Mouse (Mus musculus) cerebellum, adult (tissue): ENCODE measurements around the gene Znhit6.

Source experiments
- ATAC-seq: cut with Nextera tagmentation; 2 replicates; pipeline ENCODE4 v1.9.2; 2017; ENCODE audit warnings: mild to moderate bottlenecking, moderate library complexity, mixed read lengths; ENCODE audit not compliant: insufficient number of reproducible peaks, low FRiP score, low TSS enrichment

Gene Znhit6

GRCm38 (mm10) chr3:145641878-145642277 is 65.9 kb downstream of the Znhit6 start:
- ATAC-seq: no peak

GRCm38 (mm10) chr3:145642861-145643260 is 66.9 kb downstream of the Znhit6 start:
- no peak for ATAC-seq

GRCm38 (mm10) chr3:145645463-145645862 is 69.5 kb downstream of the Znhit6 start:
- ATAC-seq: no peak

- no peak for ATAC-seq
Observed at GRCm38 (mm10) chr3:145646009-145646408, 70.0 kb downstream of the Znhit6 start.

- ATAC-seq: no peak
Observed at GRCm38 (mm10) chr3:145646666-145647065, 70.7 kb downstream of the Znhit6 start.

GRCm38 (mm10) chr3:145647416-145647815 is 71.4 kb downstream of the Znhit6 start:
- ATAC-seq: no peak

GRCm38 (mm10) chr3:145648097-145648931 is 72.3 kb downstream of the Znhit6 start:
- ATAC-seq: no peak

- no peak for ATAC-seq
Observed at GRCm38 (mm10) chr3:145648991-145649851, 73.2 kb downstream of the Znhit6 start.

- no peak for ATAC-seq
Observed at GRCm38 (mm10) chr3:145649852-145650202, 73.8 kb downstream of the Znhit6 start, which contains the start of gene Ccn1. Gene Ccn1, minus strand, starts transcription at chr3:145649981.

- no peak for ATAC-seq
Observed at GRCm38 (mm10) chr3:145650298-145651011, 74.5 kb downstream of the Znhit6 start.

GRCm38 (mm10) chr3:145651029-145651977 is 75.3 kb downstream of the Znhit6 start:
- no peak for ATAC-seq

- ATAC-seq: no peak
Observed at GRCm38 (mm10) chr3:145651978-145652321, 75.9 kb downstream of the Znhit6 start.

- no peak for ATAC-seq
Observed at GRCm38 (mm10) chr3:145652322-145653131, 76.5 kb downstream of the Znhit6 start.

GRCm38 (mm10) chr3:145653191-145653940 is 77.4 kb downstream of the Znhit6 start:
- ATAC-seq: no peak

- ATAC-seq: no peak
Observed at GRCm38 (mm10) chr3:145654028-145654427, 78.0 kb downstream of the Znhit6 start.
